Mouse (Mus musculus) B cell, adult 62 days (primary cell): ENCODE data around the gene Axin1. TPM values are rescaled to one million over a fixed set of nuclear protein-coding genes. Genes with fewer than 3 reads are reported as not detected.

Source experiments
- total RNA-seq: library from RNA; stranded (reverse); gene quantifications from 4 replicates; pipeline ENCODE4 v1.2.4, GENCODE M21; 2023

Axin1 gene
- total RNA-seq, result 77.2 to 93.8 TPM (median 88.9 TPM) in 4 replicates

GRCm38 (mm10) chr17:26138239-26138836, at the start of gene Axin1:
Gene Axin1 (plus strand): TSS chr17:26138688.

GRCm38 (mm10) chr17:26089905-26090632, 48.4 kb upstream of the Axin1 start, which contains the start of gene Decr2:
Gene Decr2 (minus strand): TSS chr17:26090337.

GRCm38 (mm10) chr17:26095121-26095740, 43.3 kb upstream of the Axin1 start, which contains the start of gene Nme4:
Gene Nme4 (minus strand): TSS chr17:26095602.

DNA sequence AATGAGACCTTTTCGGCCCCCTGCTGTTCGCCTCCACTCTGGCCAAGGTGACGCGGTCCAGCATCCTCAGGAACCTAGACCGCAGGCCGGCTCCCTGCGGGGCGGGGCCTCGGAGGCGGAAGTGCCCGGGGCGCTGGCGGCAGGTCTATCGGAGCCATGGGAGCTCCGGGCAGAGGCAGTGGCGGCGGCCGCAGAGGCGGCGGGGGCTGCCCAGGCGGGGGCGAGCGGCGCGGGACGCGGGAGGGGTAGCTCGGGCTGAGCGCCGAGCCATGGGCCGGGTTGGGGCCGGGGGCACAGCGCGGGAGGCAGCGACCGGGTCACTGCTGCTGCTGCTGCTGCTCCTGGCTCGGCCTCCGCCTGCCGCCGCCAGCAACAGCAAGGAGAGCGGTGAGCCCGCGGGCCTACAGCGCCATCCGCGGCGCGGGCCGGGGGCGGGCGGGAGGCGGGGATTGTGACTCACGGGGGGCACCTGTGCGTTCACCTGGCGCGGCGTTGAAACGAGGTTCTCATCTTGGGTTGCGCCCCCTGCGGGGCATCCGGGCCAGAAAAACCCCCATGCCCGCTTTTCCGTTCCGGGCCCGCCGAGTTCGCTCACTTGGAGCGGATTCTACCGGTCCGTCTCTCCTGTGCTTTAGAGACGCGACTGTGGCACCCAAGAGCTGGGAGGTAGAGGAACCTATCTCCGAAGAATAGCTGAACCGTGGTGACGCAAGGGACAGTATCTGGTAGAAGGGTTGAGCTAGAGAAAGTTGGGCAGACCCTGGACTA, 25.1 kb upstream of the Axin1 start, which contains the start of gene Tmem8:
Tmem8 (plus strand) TSS at position 119 of the 768 bp plus-strand sequence.

DNA sequence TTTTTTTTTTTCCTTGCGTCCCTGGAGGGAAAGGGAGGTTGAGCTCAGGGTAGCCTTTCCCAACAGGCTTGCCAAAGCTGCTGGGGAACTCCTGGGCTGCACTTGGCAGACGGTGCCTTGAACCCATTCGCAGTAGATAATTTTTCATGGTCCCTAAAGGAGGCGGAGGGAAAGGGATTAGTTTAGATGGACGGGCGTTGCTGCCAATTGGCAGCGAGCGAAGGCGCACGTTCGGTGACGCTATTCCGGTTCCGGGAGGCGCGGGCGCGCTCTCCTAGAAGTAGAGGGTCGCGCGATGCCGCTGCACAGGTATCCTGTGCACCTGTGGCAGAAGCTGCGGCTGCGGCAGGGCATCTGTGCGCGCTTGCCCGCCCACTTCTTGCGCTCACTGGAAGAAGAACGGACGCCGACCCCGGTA, 15.2 kb upstream of the Axin1 start, which contains the start of gene Mrpl28:
Mrpl28 (plus strand) TSS at position 234 of the 418 bp plus-strand sequence.

DNA sequence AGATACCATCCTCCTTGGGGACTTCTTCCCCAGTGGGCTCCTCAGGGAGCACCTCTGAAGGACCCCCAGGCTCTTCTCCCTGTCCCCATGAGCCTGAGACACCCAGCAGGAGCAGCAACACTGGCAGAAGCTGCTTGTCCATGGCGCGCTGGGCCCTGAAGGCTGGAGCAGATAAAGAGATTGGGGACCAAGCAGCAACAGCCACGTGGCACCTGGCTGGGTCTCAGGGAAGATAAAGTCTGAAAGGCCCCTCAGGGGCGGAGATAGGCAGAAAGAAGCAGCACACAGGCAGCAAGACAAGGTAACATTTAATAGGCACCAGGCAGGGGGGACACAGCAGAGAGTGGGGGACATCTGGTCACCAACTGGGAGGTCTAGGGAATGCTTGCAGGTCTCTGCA, 60.4 kb downstream of the Axin1 start, which contains the start of gene Pdia2:
Pdia2 (minus strand) TSS at position 196 of the 400 bp plus-strand sequence.

GRCm38 (mm10) chr17:26202737-26203136, 64.2 kb downstream of the Axin1 start, which contains the start of gene Rgs11:
Gene Rgs11 (plus strand): TSS chr17:26202951.

DNA sequence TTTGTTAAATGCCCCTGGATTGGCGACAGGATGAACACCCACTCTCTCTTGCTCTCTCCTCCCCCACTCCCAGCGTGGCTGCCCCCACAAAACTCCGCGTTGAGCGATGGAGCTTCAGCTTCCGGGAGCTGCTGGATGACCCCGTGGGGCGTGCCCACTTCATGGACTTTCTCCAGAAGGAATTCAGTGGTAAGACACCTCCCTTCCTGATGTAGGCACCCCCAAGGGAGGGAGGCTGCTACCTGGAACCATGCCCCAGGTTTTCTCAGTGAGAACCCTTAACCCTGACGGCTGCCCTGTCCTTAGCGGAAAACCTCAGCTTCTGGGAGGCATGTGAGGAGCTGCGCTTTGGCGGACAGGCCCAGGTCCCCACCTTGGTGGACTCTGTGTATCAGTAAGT, 69.2 kb downstream of the Axin1 start, which contains the start of gene Arhgdig:
Arhgdig (minus strand) TSS at position 101 of the 400 bp plus-strand sequence.

DNA sequence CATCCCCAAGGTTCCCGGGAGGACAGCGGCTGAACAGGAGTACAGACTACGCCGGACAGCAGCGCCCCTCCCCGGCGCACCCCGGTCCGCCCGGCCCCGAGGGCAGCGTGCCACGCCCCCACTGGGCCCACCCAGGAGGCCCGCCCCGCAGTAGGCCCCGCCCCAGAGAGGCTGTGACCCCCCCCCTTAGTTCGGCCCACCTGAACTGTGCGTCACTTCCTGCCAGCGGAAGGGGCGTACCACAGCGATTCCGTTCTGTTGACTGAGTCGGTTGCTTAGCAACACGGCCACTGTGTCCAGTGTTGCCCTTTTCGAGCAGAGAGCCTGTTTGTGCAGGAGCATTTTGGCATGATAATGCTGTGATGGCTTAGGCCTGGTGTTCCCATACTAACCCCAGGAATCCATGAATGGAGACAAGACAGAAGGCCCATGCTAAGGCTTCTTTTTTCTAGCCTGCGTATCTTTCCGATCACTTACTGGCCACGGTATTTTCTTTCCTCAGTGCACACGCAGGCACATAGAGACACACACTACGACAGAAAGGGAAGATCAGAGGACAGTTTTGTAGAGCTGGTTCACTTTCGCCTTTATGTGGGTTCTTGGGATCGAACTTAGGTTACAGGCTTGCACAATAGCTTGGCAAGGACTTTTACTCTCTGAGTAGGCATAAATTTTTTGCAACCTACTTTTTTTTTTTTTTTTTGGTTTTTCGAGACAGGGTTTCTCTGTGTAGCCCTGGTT, 105.8 kb downstream of the Axin1 start, which contains the start of gene Fam234a:
Fam234a (minus strand) TSS at position 142 of the 741 bp plus-strand sequence.

Other genes starting within 250 kb of the Axin1 start
- gene Rab40c, start 219.0 kb upstream of the Axin1 start, total RNA-seq, result 22.5 to 27.0 TPM (median 25.2 TPM) in 4 replicates
- 64.5 to 69.3 TPM (median 67.8 TPM) in 4 replicates for gene Pigq, start 193.8 kb upstream of the Axin1 start, total RNA-seq
- gene Nhlrc4, start 193.7 kb upstream of the Axin1 start, total RNA-seq, result not detected in 4 replicates
- not detected in 4 replicates for gene A930017K11Rik, start 186.1 kb upstream of the Axin1 start, total RNA-seq
- gene Capn15, start 152.9 kb upstream of the Axin1 start, total RNA-seq, result 37.2 to 41.1 TPM (median 38.7 TPM) in 4 replicates
- 8.4 to 9.0 TPM (median 8.7 TPM) in 4 replicates for gene Rab11fip3, start 69.1 kb upstream of the Axin1 start, total RNA-seq
- gene Decr2, start 48.4 kb upstream of the Axin1 start, total RNA-seq, result 3.7 to 4.7 TPM (median 4.5 TPM) in 4 replicates
- gene Nme4, start 43.1 kb upstream of the Axin1 start, total RNA-seq, result 0.75 to 1.6 TPM (median 1.1 TPM) in 4 replicates
- gene Tmem8, start 25.4 kb upstream of the Axin1 start, total RNA-seq, result 21.2 to 25.3 TPM (median 22.8 TPM) in 4 replicates
- gene Mrpl28, start 15.2 kb upstream of the Axin1 start, total RNA-seq, result 43.5 to 46.7 TPM (median 45.3 TPM) in 4 replicates
- not detected in 4 replicates for gene Pdia2, start 60.4 kb downstream of the Axin1 start, total RNA-seq
- gene Rgs11, start 64.3 kb downstream of the Axin1 start, total RNA-seq, result 1.4 to 3.0 TPM (median 1.9 TPM) in 4 replicates
- gene Arhgdig, start 69.1 kb downstream of the Axin1 start, total RNA-seq, result not detected in 4 replicates
- 13.8 to 22.5 TPM (median 18.5 TPM) in 4 replicates for gene Fam234a, start 105.6 kb downstream of the Axin1 start, total RNA-seq
- 89.5 to 97.9 TPM (median 91.5 TPM) in 4 replicates for gene Luc7l, start 114.2 kb downstream of the Axin1 start, total RNA-seq